Mouse (Mus musculus): Measurements from ENCODE around the gene Id3.

GRCm38 (mm10) chr4:136144927-136145292, 1.6 kb downstream of the Id3 start:
- no peak; the same call in none of the 2 replicates for TF ChIP-seq POLR2A (IDR thresholded peaks at IDR 0.05; ENCODE audit: insufficient read depth, low read depth, low read length)
- TF ChIP-seq CTCF (IDR thresholded peaks at IDR 0.05), result no peak
